Mouse (Mus musculus): ENCODE measurements around the gene Car5a.
A peak's percentile ranks its signal among the peaks of the same experiment; 100 is the strongest.

The Car5a gene

GRCm38 (mm10) chr8:121954981-121955555 is 10.4 kb upstream of the Car5a start:
- no peak for DNase-seq

- DNase-seq = no peak
These were observed 9.3 kb upstream of the Car5a start for GRCm38 (mm10) chr8:121953821-121954545.

- DNase-seq = peak; percentile 58
These were observed 8.1 kb upstream of the Car5a start for GRCm38 (mm10) chr8:121952800-121953199.

GRCm38 (mm10) chr8:121952122-121952521 is 7.4 kb upstream of the Car5a start:
- no peak for DNase-seq

- DNase-seq = peak; percentile 32
These were observed 6.9 kb upstream of the Car5a start for GRCm38 (mm10) chr8:121951656-121952009.

GRCm38 (mm10) chr8:121950749-121951655 is 6.3 kb upstream of the Car5a start:
- peak; percentile 79 for DNase-seq

- peak; percentile 99 for DNase-seq
These were observed 5.4 kb upstream of the Car5a start for GRCm38 (mm10) chr8:121949941-121950748.

GRCm38 (mm10) chr8:121949222-121949800 is 4.6 kb upstream of the Car5a start, which contains the start of gene Banp:
Banp (plus strand) TSS chr8:121949750.
- peak; percentile 35 for DNase-seq

GRCm38 (mm10) chr8:121948321-121949145 is 3.8 kb upstream of the Car5a start:
- DNase-seq = no peak

GRCm38 (mm10) chr8:121947753-121948141 is 3.0 kb upstream of the Car5a start:
- peak; percentile 91 for DNase-seq

- no peak for DNase-seq
These were observed 2.5 kb upstream of the Car5a start for GRCm38 (mm10) chr8:121947047-121947752.

- DNase-seq = no peak
These were observed 1.6 kb upstream of the Car5a start for GRCm38 (mm10) chr8:121946351-121946750.

- DNase-seq = peak; percentile 53
These were observed 988 bp downstream of the Car5a start for GRCm38 (mm10) chr8:121943716-121944115.

GRCm38 (mm10) chr8:121943057-121943540 is 1.6 kb downstream of the Car5a start:
- no peak for DNase-seq

GRCm38 (mm10) chr8:121938732-121939131 is 6.0 kb downstream of the Car5a start:
- no peak for DNase-seq

- no peak for DNase-seq
These were observed 8.3 kb downstream of the Car5a start for GRCm38 (mm10) chr8:121936391-121936790.

GRCm38 (mm10) chr8:121935341-121936294 is 9.1 kb downstream of the Car5a start:
- DNase-seq = no peak

- no peak for DNase-seq
These were observed 9.8 kb downstream of the Car5a start for GRCm38 (mm10) chr8:121934923-121935322.

- no peak for DNase-seq
These were observed 10.2 kb downstream of the Car5a start for GRCm38 (mm10) chr8:121934506-121934905.
